Mouse (Mus musculus): ENCODE results near the gene Epn2.
A peak's percentile ranks its signal among the peaks of the same experiment; 100 is the strongest.
"Not testable (repeated sequence)": the region's sequence is repeated elsewhere in the genome, so short reads cannot be mapped to it uniquely, and the experiment has no call there.

Gene Epn2

DNA sequence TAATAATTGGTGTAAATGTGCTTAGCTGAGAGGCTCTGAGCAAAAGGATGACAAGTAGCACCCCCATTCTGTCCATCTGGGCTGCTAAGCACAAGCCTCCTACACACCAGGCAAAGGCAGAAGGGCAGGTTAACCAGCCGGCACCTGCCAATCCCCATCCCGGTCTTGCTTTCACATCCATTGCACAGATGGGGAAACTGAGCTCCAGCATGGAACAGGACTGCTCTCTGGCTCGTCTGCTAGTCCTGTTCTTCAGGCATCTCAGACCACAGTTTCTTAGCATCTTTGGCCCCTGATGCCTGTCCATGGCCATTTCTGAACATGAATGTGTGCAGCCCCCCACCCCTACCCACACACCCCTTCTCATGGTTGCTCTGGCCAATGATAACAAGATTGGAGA is 12.6 kb upstream of the Epn2 start:
- no peak for DNase-seq (ENCODE audit: low read depth)

DNA sequence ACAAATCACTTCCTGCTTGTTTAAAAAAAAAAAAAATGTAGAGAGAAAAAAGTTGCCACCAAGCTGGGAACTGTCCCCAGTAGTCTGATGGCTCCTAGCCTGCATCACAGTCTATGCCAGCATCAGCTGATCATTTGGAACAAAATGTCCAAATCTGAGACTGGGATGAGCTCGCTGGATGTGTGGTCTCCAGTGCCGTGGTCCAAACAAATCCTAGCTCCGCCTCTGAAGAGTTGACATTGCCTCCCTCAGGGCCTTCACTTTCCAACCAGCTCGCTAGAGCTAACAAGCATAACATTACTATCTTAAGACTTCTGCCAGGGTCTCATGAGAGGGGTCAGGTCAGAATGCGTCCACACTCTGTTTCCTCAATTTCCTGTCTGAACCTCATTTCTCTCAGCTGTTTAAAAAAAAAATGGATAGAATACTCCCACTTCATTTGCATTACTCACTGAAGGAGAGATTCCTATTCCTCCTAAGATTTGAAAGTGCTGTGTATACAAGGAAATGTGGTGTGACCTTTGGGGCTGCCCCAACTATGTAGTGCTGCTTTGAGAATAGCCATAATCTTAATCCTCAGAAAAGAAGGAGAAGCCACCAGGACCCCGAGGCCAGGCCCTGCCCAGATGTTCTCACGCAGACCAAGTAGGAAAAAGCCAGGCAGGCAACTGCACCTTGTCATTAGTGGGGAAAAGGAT is 11.2 kb upstream of the Epn2 start:
- DNase-seq (ENCODE audit: low read depth), result no peak

GRCm38 (mm10) chr11:61585421-61585820 is 5.9 kb upstream of the Epn2 start:
- DNase-seq (ENCODE audit: low read depth), result no peak

- DNase-seq (ENCODE audit: low read depth), result no peak
Measured at GRCm38 (mm10) chr11:61584830-61585229, 5.3 kb upstream of the Epn2 start.

GRCm38 (mm10) chr11:61584096-61584495 is 4.6 kb upstream of the Epn2 start:
- no peak for DNase-seq (ENCODE audit: low read depth)

GRCm38 (mm10) chr11:61582808-61583207 is 3.3 kb upstream of the Epn2 start:
- not testable (repeated sequence) for DNase-seq (ENCODE audit: low read depth)

DNA sequence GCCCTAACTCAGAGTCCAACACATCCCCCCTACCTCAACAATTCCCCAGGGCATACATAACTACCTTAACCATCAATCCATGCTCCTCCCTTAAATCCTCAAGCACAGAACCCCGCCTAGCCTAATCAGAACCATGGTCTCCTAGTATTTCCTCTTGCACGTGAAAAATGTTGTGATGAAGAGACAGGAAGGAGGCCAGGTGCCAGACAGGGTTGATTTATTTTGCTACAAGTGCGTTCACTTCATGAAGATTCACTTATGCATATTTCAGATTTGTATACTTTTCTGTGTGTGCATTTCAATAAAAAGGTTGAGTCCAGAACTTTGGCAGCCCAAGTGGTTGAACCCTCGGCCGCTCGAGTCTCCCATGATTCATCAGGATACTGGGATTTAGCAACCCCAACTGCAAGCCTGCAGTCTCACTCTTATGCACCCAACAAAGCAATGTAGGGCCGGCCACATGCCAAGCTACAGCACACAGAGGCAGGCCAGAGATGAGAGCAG is 443 bp upstream of the Epn2 start:
- no peak for DNase-seq (ENCODE audit: low read depth)

DNA sequence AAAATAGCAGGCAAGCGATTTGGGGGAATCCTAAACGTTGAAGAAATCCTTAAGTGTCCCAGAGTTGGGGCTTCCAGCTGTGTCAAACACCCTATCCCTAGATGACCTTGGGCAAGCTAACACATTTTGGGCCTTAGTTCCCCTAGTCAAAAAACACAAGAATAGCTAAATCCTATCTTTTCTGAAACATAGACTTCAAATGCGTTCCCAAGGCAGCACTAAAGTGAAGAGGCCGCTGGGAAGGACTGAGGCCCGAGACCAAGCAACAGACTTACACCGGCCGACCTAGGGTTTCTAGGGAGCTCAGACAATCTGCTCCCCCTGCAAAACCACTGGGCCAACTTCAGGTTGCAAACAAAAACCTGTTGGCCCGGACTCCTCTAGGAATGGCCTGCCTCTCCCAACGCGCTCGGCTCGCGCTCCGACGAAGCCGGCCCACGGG is 925 bp downstream of the Epn2 start:
- no peak for DNase-seq (ENCODE audit: low read depth)

- DNase-seq (ENCODE audit: low read depth), result no peak
Measured at GRCm38 (mm10) chr11:61577991-61578390, 1.5 kb downstream of the Epn2 start.

GRCm38 (mm10) chr11:61577349-61577748 is 2.1 kb downstream of the Epn2 start:
- no peak for DNase-seq (ENCODE audit: low read depth)

- no peak for DNase-seq (ENCODE audit: low read depth)
Measured at GRCm38 (mm10) chr11:61573266-61573665, 6.2 kb downstream of the Epn2 start.

DNA sequence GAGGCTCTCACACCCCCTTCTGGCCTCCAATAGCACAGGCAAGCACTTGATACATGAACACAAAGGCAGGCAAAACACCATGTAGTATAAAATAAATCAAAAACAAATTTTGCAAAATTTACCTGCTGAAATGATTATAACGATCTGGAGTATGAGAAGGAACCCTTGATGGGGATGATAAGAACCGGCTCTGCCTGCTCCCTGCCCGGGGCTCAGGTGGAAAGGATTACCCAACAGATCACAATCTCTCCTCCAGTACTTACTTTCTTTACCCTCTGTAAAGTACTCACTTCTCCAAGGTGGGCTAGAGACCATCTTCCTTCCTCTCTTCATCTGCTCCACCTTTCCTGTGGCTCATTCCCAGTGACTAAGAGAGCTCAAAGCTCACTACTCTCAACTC is 8.3 kb downstream of the Epn2 start:
- no peak for DNase-seq (ENCODE audit: low read depth)

DNA sequence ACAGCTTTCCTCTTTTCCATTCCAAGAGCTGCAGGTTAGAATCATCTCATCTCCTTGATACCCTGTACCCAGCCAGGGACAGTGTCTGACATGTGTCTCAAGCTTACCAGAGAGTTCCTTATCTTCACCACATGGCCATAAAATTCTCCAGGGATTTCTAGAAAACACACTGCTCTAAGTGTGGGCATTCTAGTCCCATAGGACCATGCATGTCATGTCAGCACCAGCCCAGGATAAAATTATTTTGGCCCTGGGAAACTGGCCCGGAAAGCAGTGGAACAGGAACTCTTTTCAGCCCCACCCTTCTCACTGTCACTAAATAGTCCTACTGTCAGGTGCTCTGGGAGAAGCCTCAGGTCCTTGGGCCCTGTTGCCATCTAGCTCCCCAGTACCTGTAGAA is 9.8 kb downstream of the Epn2 start:
- DNase-seq (ENCODE audit: low read depth), result no peak

GRCm38 (mm10) chr11:61564566-61564965 is 14.9 kb downstream of the Epn2 start:
- DNase-seq (ENCODE audit: low read depth), result peak; percentile 5

GRCm38 (mm10) chr11:61563939-61564338 is 15.5 kb downstream of the Epn2 start:
- peak; percentile 92 for DNase-seq (ENCODE audit: low read depth)

DNA sequence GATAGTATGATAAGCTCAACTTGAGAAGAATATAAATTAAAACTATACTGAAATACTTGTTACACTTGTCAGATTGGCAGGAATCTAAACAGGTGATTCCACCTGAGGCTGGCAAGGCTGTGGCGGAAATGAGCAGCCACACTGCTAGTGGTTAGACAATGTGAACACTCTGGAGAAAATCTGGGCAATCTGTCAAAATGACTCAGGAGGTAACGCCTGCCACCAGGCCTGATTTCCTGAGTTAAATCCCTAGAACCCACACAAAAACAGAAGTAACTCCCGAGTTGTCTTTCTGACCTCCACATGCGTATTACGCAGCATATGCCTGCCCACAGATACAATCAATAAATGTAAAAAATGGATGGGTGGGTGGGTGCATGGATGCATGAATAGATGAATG is 17.1 kb downstream of the Epn2 start:
- DNase-seq (ENCODE audit: low read depth), result peak; percentile 59

GRCm38 (mm10) chr11:61559572-61559971 is 19.9 kb downstream of the Epn2 start:
- DNase-seq (ENCODE audit: low read depth), result no peak

- DNase-seq (ENCODE audit: low read depth), result no peak
Measured at GRCm38 (mm10) chr11:61553015-61553754, 26.3 kb downstream of the Epn2 start.

DNA sequence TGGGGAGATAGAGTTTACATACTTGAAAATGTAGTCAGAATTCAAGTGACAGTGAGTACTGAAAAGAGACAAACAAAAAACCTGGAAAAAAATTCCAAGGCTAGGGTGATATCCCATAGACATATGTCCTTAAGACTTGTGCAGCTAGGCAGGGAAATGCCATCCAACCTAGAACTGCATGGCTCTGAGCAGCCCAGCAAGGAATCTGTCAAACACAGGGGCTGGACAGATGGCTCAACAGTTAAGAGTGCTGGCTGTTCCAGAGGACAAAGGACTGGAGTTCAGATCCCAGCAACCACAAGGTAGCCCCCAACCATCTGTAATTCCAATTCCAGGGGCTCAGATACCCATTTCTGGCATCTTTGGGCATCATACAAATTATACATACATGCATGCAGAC is 28.9 kb downstream of the Epn2 start:
- no peak for DNase-seq (ENCODE audit: low read depth)

DNA sequence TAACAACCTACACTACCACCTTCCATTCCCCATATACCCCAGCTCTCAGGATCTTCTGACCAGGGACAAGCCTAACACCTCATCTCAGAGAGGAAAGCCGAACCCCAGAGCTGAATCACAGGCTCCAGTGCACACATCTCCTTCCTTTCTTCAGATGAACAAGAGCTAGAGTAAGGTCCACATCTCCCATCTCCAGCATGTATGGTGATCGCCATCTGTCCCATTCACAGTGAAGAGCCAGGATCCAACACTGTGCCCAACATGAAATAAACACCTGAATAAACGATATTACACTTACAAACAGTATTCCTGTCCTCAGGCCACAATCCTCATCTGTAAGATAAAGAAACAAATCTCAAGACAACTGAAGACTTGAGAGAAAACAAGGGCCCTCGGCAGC is 31.8 kb downstream of the Epn2 start:
- DNase-seq (ENCODE audit: low read depth), result no peak

DNA sequence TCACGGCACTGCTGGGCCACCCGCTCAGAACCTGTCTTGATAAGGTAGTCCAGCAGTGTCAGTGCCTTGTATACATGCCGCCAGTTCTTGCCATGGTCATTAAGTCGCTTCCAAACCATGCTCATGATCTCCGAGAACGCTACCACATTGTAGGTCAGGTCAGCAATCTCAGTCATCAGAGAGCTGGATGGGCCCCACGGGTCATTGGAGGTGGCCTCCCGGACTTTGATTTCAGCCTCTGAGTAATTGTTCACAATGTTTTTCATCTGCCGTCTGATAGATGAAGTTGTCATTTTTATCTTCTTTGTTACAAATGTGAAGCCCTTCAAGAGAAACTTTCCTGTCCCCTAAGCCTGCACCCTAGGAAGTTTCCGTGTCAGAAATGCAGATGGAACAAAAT is 33.0 kb downstream of the Epn2 start:
- no peak for DNase-seq (ENCODE audit: low read depth)

DNA sequence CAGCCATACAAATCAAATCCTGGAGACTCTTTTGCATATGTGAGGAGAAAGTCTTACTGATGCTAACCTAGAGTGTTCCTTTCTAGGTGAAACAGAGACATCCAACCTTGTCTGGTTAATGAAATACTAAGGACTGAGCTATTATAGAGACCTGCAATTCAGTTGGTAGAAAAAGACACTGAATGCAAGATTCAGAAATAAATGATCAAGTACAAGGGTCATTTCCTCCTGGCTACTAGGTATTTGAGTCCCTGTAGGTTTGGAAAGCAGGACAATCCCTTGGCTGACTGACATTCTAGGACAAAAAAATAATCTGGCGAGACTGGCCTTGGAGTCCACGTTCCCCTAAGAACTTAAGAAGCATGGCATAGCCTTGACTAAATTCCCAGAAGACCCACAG is 33.9 kb downstream of the Epn2 start:
- DNase-seq (ENCODE audit: low read depth), result no peak

DNA sequence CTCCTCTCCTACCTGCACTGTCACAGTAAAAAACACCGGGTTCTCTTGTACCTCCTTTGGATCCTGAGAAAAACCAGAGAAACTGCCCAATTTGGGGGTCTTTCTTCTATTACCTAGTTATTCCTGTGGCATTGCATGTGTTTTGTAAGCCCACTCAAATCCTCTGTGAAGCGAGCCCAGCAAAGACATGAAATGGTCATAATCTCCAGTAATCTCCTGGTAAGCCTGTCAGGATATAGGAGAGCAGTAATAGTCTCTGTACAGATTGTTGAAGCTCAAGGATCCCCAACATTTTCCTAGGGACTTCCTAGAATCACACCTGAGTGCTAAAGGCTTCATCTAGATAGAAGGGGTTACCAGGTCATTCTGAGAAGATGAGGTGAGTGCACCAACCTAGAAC is 38.4 kb downstream of the Epn2 start:
- no peak for DNase-seq (ENCODE audit: low read depth)

GRCm38 (mm10) chr11:61540642-61541041 is 38.8 kb downstream of the Epn2 start:
- no peak for DNase-seq (ENCODE audit: low read depth)
